Mouse (Mus musculus): Measurements from ENCODE around the gene Tmem128.

DNA sequence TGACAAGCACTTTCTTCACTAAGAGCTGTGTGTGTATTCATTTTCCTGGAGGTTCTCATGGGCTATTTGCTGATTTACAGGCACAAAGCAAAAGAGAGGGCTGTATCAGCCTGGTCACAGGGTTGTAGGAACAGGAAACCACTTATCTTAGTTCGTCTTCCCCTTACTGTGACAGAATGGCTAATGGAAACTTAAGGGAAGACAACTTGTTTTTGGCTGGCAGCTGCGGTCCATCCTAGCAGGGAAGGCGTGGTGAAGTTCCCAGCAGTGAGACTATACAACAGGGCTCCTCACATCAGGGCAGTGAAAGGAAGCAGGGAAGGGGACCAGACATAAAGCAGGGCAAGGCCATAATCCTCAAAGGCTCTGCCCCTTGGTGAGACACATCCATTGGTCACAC lies 4.3 kb upstream of the Tmem128 start:
- no peak for TF ChIP-seq POLR2A (IDR thresholded peaks at IDR 0.05; ENCODE audit: control insufficient read depth, extremely low read depth, insufficient read depth, low read length, poor library complexity)
- TF ChIP-seq CTCF (IDR thresholded peaks at IDR 0.05; ENCODE audit: borderline replicate concordance, control insufficient read depth, extremely low read depth, insufficient read depth, low read length, poor library complexity): no peak

Data from thymus, adult 2 months (tissue).